Mouse (Mus musculus): ENCODE data around the gene Cul9.

DNA sequence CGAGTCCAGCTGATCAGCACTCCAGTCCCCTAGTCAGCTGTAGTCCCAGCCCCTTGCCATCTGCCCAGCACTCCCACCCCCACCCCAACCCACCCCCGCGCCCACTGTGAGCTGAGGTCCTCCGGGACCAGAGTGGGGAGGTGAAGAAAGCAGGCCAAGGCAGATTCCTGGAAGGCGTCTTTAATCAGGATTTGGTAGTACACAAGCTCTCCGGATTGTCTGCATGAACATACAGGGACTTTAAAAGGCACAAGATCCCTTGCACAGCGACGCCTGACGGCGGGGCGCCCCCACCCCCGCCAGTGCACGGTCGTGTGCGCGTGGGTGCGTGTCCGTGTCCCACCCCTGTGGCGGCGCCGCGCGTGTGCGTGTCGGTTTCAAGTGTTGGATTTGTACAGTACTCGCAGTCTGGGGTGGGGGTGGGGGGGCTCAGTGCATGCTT is 92.2 kb downstream of the Cul9 start:
- TF ChIP-seq POLR2A (IDR thresholded peaks at IDR 0.05; ENCODE audit: borderline replicate concordance, extremely low read depth, insufficient read depth, insufficient read length, poor library complexity, severe bottlenecking) (no peak), CTCF (IDR thresholded peaks at IDR 0.05; ENCODE audit: borderline replicate concordance, extremely low read depth, insufficient read depth, insufficient read length) (peak; percentile 12; the same call in 1 of the 2 replicates)

Measured in brain, embryonic 14.5 days (tissue).